ENCODE assay signal across 2 mouse cellular contexts in genomic region chr14:51855280-51855679, GRCm38 (mm10). TPM values are rescaled to one million over a fixed set of nuclear protein-coding genes. Genes with fewer than 3 reads are reported as not detected.
"Had no signal": no experiment of that assay in that cellular context is flagged by ENCODE, and none has a peak within 500 bp of the region (broad histone marks: within the 10 kb centered on the region; RNA-seq: fewer than 3 reads in every experiment).

No protein-coding gene starts in this region.

RNA-seq across cellular contexts. Expression of gene Ear6, which starts 1.8 kb away (rescaled TPM):
- total RNA-seq: megakaryocyte-erythroid progenitor cell, adult 5-6 weeks; neutrophil, adult 5-6 weeks had no signal

RNA-seq across cellular contexts. Expression of gene AY358078, which starts 55.4 kb away (rescaled TPM):
- total RNA-seq: megakaryocyte-erythroid progenitor cell, adult 5-6 weeks; neutrophil, adult 5-6 weeks had no signal
